Mouse (Mus musculus): ENCODE data around the gene Lsm4. TPM values are rescaled to one million over a fixed set of nuclear protein-coding genes. Genes with fewer than 3 reads are reported as not detected.

Gene Lsm4
- polyA plus RNA-seq, 1 experiment from 2014 or later = 355 TPM

GRCm38 (mm10) chr8:70638752-70639151, 34.3 kb upstream of the Lsm4 start:
- Histone ChIP-seq H3K36me3 (no peaks in the 10 kb centered on the region), H3K4me3 (no peak overlapping the region), H3K27ac (replicated peaks) (no peak overlapping the region; the same call in 1 of the 2 replicates), H3K4me1 (peaks cover 16% of the 10 kb centered on the region), H3K27me3 (ENCODE audit: low read depth, poor library complexity, severe bottlenecking) (0 out of 2 replicates have a peak, but pooled peaks cover 10% of the 10 kb centered on the region), H3K9me3 (replicated peaks) (no peaks in the 10 kb centered on the region)
- WGBS = 83% methylated on average over 9 of the region's 9 CpGs
- DNase-seq (ENCODE audit: low spot score) = no peak

GRCm38 (mm10) chr8:70643019-70643418, 30.0 kb upstream of the Lsm4 start:
- H3K27ac ChIP-seq (replicated peaks) = no peak overlapping the region; the same call in 1 of the 2 replicates
- H3K27me3 ChIP-seq (ENCODE audit: low read depth, poor library complexity, severe bottlenecking) = no peaks in the 10 kb centered on the region; the same call in 1 of the 2 replicates
- no peak overlapping the region for H3K4me3 ChIP-seq
- H3K4me1 ChIP-seq = peaks cover 26% of the 10 kb centered on the region
- H3K9me3 ChIP-seq (replicated peaks) = no peaks in the 10 kb centered on the region
- no peak for DNase-seq (ENCODE audit: low spot score)
- 72% methylated on average over 3 of the region's 3 CpGs for WGBS
- no peaks in the 10 kb centered on the region for H3K36me3 ChIP-seq

- peaks cover 33% of the 10 kb centered on the region for H3K4me1 ChIP-seq
- no peak overlapping the region for H3K4me3 ChIP-seq
- no peaks in the 10 kb centered on the region; the same call in 1 of the 2 replicates for H3K27me3 ChIP-seq (ENCODE audit: low read depth, poor library complexity, severe bottlenecking)
- 79% methylated on average over 2 of the region's 2 CpGs for WGBS
- no peak for DNase-seq (ENCODE audit: low spot score)
- peaks cover 7% of the 10 kb centered on the region for H3K36me3 ChIP-seq
- no peaks in the 10 kb centered on the region for H3K9me3 ChIP-seq (replicated peaks)
- no peak overlapping the region for H3K27ac ChIP-seq (replicated peaks)
These were observed 29.0 kb upstream of the Lsm4 start for GRCm38 (mm10) chr8:70644065-70644464.

GRCm38 (mm10) chr8:70645501-70646224, 27.4 kb upstream of the Lsm4 start:
- 65% methylated on average over 17 of the region's 17 CpGs for WGBS

GRCm38 (mm10) chr8:70646369-70646768, 26.7 kb upstream of the Lsm4 start:
- Histone ChIP-seq H3K36me3 (peaks cover 30% of the 10 kb centered on the region), H3K9me3 (replicated peaks) (no peaks in the 10 kb centered on the region), H3K4me1 (peaks cover 38% of the 10 kb centered on the region), H3K27ac (replicated peaks) (peak overlapping the region; percentile 59), H3K27me3 (ENCODE audit: low read depth, poor library complexity, severe bottlenecking) (no peaks in the 10 kb centered on the region; the same call in 1 of the 2 replicates), H3K4me3 (no peak overlapping the region)
- WGBS = 82% methylated on average over 6 of the region's 6 CpGs
- DNase-seq (ENCODE audit: low spot score) = no peak

More at GRCm38 (mm10) chr8:70645501-70646224, 27.4 kb upstream of the Lsm4 start:
- H3K27me3 ChIP-seq (ENCODE audit: low read depth, poor library complexity, severe bottlenecking) = no peaks in the 10 kb centered on the region; the same call in 1 of the 2 replicates
- H3K36me3 ChIP-seq = peaks cover 23% of the 10 kb centered on the region
- H3K9me3 ChIP-seq (replicated peaks) = no peaks in the 10 kb centered on the region
- peaks cover 38% of the 10 kb centered on the region for H3K4me1 ChIP-seq
- H3K27ac ChIP-seq (replicated peaks) = peak overlapping the region; percentile 59
- H3K4me3 ChIP-seq = no peak overlapping the region
- DNase-seq (ENCODE audit: low spot score) = no peak

GRCm38 (mm10) chr8:70646775-70647174, 26.3 kb upstream of the Lsm4 start:
- H3K27me3 ChIP-seq (ENCODE audit: low read depth, poor library complexity, severe bottlenecking) = no peaks in the 10 kb centered on the region; the same call in 1 of the 2 replicates
- peaks cover 38% of the 10 kb centered on the region for H3K4me1 ChIP-seq
- peak overlapping the region; percentile 75 for H3K27ac ChIP-seq (replicated peaks)
- H3K4me3 ChIP-seq = no peak overlapping the region
- H3K9me3 ChIP-seq (replicated peaks) = no peaks in the 10 kb centered on the region
- peaks cover 34% of the 10 kb centered on the region for H3K36me3 ChIP-seq
- DNase-seq (ENCODE audit: low spot score) = no peak

- no peak for DNase-seq (ENCODE audit: low spot score)
- 60% methylated on average over 8 of the region's 8 CpGs for WGBS
- 0 out of 2 replicates have a peak overlapping the region, but pooled peaks have one; percentile 9 for H3K4me3 ChIP-seq
- H3K27me3 ChIP-seq (ENCODE audit: low read depth, poor library complexity, severe bottlenecking) = no peaks in the 10 kb centered on the region; the same call in 1 of the 2 replicates
- peaks cover 42% of the 10 kb centered on the region for H3K36me3 ChIP-seq
- H3K4me1 ChIP-seq = peaks cover 41% of the 10 kb centered on the region
- H3K9me3 ChIP-seq (replicated peaks) = no peaks in the 10 kb centered on the region
- H3K27ac ChIP-seq (replicated peaks) = peak overlapping the region; percentile 75
These were observed 25.5 kb upstream of the Lsm4 start for GRCm38 (mm10) chr8:70647343-70648163.

GRCm38 (mm10) chr8:70648164-70648442, 24.9 kb upstream of the Lsm4 start:
- 35% methylated on average over 1 of the region's 1 CpGs for WGBS
- Histone ChIP-seq H3K4me1 (peaks cover 45% of the 10 kb centered on the region), H3K27ac (replicated peaks) (peak overlapping the region; percentile 75), H3K36me3 (peaks cover 48% of the 10 kb centered on the region), H3K27me3 (ENCODE audit: low read depth, poor library complexity, severe bottlenecking) (no peaks in the 10 kb centered on the region; the same call in 1 of the 2 replicates), H3K9me3 (replicated peaks) (no peaks in the 10 kb centered on the region), H3K4me3 (no peak overlapping the region)
- DNase-seq (ENCODE audit: low spot score) = no peak

- Histone ChIP-seq H3K36me3 (peaks cover 52% of the 10 kb centered on the region), H3K27ac (replicated peaks) (peak overlapping the region; percentile 34; the same call in 1 of the 2 replicates), H3K9me3 (replicated peaks) (no peaks in the 10 kb centered on the region), H3K4me3 (no peak overlapping the region), H3K4me1 (peaks cover 50% of the 10 kb centered on the region), H3K27me3 (ENCODE audit: low read depth, poor library complexity, severe bottlenecking) (no peaks in the 10 kb centered on the region; the same call in 1 of the 2 replicates)
- no peak for DNase-seq (ENCODE audit: low spot score)
- WGBS = 71% methylated on average over 3 of the region's 3 CpGs
These were observed 24.1 kb upstream of the Lsm4 start for GRCm38 (mm10) chr8:70648921-70649320.

- no peak overlapping the region; the same call in 1 of the 2 replicates for H3K27ac ChIP-seq (replicated peaks)
- 90% methylated on average over 4 of the region's 4 CpGs for WGBS
These were observed 23.7 kb upstream of the Lsm4 start for GRCm38 (mm10) chr8:70649324-70649723.

GRCm38 (mm10) chr8:70650351-70650750, 22.7 kb upstream of the Lsm4 start:
- Histone ChIP-seq H3K27ac (replicated peaks) (peak overlapping the region; percentile 38; the same call in 1 of the 2 replicates), H3K36me3 (peaks cover 59% of the 10 kb centered on the region), H3K4me1 (peaks cover 63% of the 10 kb centered on the region), H3K9me3 (replicated peaks) (no peaks in the 10 kb centered on the region), H3K27me3 (ENCODE audit: low read depth, poor library complexity, severe bottlenecking) (no peaks in the 10 kb centered on the region; the same call in 1 of the 2 replicates), H3K4me3 (no peak overlapping the region)
- DNase-seq (ENCODE audit: low spot score) = no peak
- 94% methylated on average over 17 of the region's 17 CpGs for WGBS

More at GRCm38 (mm10) chr8:70649324-70649723, 23.7 kb upstream of the Lsm4 start:
- Histone ChIP-seq H3K36me3 (peaks cover 52% of the 10 kb centered on the region), H3K27me3 (ENCODE audit: low read depth, poor library complexity, severe bottlenecking) (no peaks in the 10 kb centered on the region; the same call in 1 of the 2 replicates), H3K4me3 (no peak overlapping the region), H3K4me1 (peaks cover 54% of the 10 kb centered on the region), H3K9me3 (replicated peaks) (no peaks in the 10 kb centered on the region)
- no peak for DNase-seq (ENCODE audit: low spot score)

- WGBS = 59% methylated on average over 2 of the region's 2 CpGs
- Histone ChIP-seq H3K27ac (replicated peaks) (peak overlapping the region; percentile 53; the same call in 1 of the 2 replicates), H3K4me1 (peaks cover 65% of the 10 kb centered on the region), H3K9me3 (replicated peaks) (no peaks in the 10 kb centered on the region), H3K27me3 (ENCODE audit: low read depth, poor library complexity, severe bottlenecking) (no peaks in the 10 kb centered on the region), H3K36me3 (peaks cover 67% of the 10 kb centered on the region), H3K4me3 (no peak overlapping the region)
- DNase-seq (ENCODE audit: low spot score) = peak; percentile 57
These were observed 19.8 kb upstream of the Lsm4 start for GRCm38 (mm10) chr8:70653226-70653625.
